Mouse (Mus musculus) frontal cortex, postnatal 14 days (tissue): ENCODE measurements around the gene Tlr8.
A peak's percentile ranks its signal among the peaks of the same experiment; 100 is the strongest.
"Not testable (repeated sequence)": the region's sequence is repeated elsewhere in the genome, so short reads cannot be mapped to it uniquely, and the experiment has no call there.

Source experiments
- DNase-seq, 2 experiments: peaks; one replicate each; pipeline ENCODE4 v3.0.0; 2022; ENCODE audit warnings: low spot score in 2 of 2

Gene Tlr8

DNA sequence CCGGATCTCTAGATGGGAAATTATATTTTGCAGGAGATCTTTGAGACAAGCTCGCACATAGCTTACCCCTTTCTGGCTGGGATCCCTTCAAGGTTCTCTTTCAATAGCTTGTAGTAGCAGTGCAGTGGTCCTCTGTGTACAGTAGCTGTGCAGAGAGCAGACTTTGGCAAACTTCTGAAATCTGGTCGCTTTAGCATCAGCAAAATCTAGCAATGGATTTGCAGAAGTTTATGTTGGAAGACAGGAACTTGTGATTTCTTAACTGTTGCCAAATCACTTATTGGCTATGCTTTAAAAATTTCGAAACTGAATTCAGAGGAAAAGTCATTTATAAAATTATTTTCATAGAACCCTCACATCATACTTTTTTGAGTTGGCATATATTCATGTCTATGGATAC, at the start of gene Tlr8:
Tlr8 (minus strand) TSS at position 244 of the 400 bp plus-strand sequence.
- no peak for DNase-seq

DNA sequence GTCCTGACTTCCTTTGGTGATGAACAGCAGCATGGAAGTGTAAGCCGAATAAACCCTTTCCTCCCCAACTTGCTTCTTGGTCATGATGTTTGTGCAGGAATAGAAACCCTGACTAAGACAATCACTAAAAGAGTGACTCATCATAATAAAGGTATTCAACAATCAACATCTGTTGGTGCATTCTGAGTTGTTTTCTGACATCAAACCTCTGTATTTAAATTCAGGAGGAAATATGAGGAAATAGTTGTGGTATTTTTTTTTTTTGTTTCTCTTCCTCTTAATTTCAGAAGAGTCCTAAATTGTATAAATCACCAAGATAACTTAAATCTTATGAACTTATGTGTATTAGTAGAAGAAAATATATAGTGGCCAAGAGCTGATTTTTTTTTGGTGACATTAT, 37.9 kb upstream of the Tlr8 start:
- DNase-seq, result not testable (repeated sequence)

DNA sequence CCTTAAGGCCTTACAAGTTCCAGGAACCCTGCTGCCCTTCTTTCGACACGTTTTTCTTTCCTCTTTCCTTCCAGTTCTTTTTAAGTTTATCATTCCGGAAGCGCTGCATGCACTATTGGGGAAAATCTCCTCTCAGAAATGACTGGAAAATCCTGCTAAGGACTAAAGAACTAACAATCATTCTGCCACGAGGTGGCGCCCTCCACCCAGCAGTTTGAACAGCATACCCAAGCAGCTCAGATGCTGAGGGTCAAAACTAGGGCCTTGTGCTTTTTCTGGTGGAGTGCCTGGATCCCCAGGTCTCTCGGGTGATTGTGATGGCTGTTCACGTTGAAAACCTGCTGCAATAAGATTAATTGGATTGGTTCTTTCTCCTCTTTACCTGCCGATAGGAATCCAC, 12.8 kb upstream of the Tlr8 start:
- DNase-seq, result peak; percentile 10 to 60

DNA sequence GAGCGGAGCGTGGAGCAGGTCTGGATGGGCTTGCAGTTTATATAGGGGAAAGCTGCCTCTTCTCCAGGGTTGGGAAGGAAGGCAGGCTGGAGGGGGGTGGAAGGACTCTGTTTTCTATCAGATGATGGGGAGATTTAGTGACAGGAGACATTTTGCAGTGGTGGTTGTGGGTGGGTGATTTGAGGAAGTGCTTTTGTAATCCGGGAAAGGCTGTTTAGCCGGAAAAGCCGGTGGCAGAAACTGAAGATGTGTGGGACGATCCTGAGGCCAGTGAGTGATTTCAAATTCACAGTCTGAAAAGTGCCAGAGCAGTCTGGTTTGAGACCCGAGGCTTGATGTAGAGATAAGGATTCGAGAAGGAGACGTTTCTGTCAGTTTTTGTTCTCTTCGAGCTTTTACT, 12.4 kb upstream of the Tlr8 start:
- DNase-seq, result no peak

DNA sequence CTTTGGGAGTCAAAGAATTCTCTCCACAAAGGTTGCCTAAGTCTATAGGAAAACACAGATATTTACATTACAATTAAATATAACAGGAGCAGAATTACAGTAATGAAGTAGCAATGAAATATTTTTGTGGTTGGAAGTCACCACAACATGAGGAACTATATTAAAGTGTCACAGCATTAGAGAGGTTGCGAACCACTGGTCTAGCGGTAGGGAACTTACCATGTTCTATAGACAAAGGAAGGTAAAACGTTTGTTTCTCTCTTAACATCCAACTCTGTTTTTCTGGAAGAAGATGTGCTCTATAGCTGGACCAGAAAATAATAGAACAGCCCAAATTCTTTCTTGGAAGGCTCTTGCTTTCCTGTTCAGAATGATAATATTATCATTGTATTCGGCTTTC, 599 bp downstream of the Tlr8 start:
- no peak for DNase-seq

DNA sequence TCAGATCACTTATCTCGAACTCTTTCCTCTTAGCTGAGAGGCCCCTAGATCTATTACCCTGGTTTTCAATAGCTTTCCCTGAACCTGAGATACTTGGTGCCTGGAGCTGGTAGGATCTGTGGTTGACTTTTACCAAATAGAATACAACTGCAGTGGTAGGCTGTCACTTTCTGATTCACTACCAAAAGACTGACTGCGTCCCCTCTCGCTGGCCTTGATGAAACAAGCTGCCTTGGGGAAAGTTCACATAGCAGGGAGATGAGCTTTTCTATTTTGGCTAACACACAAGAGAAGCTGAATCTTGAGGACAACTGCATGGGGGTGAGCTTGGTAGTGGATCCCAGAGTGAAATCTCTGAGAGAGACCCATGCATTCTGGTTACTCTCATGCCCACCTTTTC, 22.4 kb downstream of the Tlr8 start:
- DNase-seq, result no peak

DNA sequence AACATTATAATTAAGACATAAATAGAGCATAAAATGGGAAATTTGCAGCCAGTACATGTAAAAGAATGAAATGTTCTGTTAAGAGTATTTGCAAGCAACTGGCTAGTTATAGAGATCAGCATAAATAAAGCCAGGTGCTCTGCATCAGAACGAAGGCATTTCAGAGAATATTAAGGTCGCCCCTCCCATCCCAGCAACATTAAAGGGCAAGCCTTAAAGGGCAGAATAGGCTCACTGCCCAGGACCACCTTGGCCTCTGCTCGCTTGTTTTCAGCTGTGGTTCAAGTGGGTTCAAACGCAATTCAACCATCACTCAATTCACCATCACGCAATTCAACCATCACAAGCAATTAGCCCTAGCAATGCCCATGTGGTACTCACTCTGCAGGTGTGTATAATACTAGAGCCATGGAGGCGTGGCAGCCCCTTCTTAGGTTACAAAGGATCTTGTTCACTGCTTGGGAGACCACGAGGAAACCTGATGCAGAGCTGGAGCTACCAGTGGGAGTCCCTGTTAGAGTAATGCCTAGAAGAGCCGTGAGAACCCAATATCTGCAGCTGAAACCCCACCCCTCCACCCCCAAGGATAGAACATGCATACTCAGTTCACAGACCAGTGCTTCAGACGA, 24.7 kb downstream of the Tlr8 start:
- DNase-seq, result no peak

DNA sequence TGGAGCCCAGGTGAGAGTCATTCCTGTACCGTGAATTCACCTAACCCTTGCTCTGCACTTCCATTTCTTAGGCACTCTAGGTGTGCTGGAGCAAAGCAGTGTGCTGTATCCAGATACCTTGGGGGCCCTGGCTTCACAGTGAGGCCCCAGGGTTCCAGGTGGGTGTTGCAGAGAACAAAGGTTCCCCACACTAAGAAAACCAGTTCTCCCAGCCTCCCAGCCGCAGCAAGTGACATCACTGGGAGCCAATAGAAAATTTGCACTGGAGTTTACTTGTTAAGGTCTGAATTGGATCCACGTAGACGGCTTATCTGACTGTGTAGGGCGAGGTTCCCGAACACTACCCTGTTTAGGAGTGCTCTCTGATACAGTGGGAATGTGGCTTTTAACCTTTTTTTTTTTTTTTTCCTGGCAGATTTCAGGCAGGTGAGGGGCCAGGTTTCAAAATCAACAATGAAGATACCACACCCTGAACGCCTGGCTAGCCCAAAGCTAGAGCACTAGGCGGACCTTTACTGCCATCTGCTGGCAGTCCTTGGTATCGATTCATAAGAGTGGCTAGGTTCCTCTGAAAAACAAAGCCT, 30.9 kb downstream of the Tlr8 start:
- peak in 1 of 2 experiments; percentile 61 for DNase-seq

DNA sequence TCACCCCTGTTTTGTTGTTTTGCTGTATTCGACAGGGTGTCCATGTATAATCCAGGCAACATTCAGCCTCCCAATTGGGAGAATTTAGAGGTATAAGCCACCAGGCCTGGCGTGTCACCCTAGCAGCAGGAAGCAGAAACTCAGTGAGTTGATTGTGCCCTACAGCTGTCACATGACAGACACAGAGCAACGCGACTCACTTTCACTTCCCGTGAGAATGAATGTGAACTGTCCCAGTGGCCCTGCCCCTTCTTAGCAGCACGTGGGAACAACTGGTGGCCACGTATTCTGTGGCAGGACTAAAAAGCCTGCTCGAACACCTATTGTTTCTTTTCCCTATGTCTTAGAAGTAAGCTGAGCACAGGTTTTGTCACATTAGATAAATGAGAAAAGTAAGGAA, 33.0 kb downstream of the Tlr8 start:
- DNase-seq, result no peak

DNA sequence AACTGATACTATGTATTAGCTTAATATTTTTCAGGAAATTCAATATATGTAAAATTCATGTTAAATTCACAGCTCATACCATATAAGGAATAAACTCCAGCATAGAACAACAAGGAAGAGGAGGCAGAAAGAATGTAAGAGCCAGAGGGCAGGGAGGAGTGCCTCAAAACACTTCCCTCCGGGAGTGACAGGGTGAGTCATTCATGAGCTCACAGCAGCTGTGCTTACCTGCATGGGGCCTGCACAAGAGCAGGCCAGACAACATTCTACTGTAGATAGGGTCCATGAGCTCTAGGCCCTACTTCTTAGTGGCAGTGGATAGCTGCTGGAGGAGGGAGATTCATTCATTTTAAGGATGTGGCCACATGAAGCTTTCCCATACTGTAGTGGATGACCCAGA, 34.3 kb downstream of the Tlr8 start:
- no peak for DNase-seq

DNA sequence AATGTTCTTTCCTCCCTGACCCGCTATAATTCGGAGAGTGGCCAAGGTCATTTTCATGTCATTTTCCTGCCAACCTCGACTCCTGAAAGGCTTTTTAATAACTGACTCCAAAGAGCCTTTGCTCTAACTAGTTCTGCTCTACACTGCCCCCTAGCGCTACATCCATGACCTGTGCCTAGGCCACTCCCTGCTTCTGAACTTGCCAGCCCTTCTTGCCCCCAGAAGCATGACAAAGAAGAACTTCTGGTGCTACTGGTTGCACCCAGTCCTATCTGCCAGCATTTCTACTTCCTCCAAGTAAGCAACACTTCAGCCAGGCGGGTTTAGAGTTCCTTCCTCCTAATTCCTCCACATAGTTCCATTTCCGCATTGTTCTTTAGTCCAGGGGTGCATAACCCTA, 34.9 kb downstream of the Tlr8 start:
- DNase-seq, result peak in 1 of 2 experiments; percentile 22

DNA sequence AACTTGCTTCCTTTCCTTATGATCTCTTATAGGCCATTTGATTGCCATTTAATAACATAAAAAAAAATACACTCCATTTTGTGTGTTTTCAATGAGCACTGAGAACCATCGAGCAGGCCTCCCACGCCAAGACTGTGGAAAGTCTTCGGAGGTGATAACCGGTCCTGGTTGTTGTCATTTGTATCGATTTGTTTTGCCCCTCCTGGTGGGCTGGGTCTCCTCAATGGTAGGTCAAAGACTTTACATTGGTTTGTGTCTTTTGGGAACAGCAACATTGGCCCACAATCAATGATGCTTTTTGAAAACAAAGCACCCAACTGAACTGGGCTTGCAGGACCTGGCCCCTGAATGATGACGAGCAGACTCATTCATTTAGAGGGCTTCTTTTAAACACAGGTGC, 36.4 kb downstream of the Tlr8 start:
- no peak for DNase-seq

DNA sequence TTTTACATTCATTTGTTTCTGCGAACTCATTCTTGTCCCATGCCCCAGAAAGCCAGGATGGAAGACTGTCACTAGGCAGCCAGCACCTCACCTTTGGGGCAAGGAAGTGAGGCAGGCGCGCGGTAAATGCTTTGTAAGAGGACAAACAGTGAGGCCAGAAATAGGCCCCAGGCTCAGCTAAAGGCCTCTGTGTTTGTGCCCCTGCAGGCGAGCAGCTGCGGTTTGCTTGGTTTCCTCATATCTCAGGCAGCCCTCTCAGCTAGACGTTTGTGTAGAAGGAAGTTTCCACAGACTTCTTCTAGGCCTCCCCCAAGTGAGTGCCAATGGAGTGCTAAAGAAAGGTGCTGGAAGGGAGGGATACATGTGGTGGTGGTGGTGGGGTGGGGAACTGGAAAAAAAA, 37.0 kb downstream of the Tlr8 start:
- DNase-seq, result no peak

DNA sequence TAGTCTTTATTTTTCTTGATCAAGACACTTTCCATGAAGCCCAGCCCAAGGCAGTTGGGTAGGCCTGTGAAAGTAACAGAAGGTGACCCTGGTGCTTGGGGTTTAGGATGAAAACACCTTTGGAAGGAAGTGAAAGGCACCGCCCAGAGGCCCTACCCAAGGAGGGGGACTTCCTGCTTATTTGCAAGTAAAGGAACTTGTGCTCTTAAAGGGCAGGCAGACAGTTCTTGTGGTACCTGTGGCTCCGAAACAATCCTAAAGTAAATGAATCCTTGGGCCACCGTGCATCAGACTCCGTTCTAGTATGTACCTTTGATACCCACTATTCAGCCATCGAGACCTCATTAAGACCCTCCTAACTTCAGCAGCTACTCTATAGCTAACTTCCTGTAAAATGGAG, 37.6 kb downstream of the Tlr8 start:
- no peak for DNase-seq

DNA sequence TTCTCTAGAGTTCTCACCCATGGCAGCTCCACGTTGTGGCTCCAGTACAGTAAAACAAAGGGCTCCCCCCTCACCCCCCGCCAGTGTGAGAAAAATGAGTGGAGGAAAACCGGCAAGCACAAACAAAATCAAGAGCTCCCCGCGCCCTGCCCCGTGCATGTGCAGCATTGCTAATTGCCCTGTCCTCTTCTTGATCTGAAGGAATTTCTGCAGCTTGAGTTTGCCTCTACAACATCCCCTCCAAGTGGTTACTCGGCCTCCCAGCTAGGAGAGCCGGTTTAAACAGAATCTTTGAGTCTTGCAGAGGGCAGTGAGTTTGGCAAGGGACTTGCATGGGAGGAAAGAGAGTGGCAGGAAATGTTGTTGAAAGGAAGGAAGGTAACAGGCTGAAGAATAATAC, 51.4 kb downstream of the Tlr8 start:
- DNase-seq, result no peak

DNA sequence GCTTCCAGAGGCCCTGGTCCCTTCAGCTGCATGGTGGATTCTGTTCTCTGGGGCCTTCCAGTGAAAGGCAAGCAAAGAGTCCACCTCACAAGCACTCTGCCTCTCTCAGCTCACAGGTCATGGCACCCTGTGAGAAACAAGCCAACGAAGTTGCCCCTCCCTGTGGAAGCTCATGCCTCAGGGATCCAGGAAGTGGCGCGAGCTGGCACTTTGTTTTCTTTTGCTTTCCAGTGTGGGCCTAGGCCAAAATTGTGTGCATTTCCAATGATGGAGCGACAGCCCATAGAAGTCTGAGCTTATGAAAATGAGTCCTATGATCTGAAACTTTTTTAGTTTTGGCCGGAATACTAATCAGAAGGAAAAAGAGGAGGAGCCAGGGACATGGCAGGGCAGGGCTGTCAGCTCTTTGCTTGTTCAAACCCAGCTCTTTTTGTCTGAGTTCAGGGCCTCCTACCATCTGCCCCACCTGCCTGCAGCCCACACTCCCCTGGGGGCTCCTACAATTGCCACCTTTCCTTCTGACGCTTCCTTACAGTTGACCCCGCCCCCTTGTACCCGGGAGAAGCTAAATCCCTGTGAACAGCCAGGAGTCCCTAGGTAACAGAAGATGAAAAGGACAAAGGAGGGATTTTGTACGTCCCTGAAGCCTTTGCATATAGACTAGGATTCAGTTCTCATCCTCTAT, 52.1 kb downstream of the Tlr8 start:
- no peak for DNase-seq

DNA sequence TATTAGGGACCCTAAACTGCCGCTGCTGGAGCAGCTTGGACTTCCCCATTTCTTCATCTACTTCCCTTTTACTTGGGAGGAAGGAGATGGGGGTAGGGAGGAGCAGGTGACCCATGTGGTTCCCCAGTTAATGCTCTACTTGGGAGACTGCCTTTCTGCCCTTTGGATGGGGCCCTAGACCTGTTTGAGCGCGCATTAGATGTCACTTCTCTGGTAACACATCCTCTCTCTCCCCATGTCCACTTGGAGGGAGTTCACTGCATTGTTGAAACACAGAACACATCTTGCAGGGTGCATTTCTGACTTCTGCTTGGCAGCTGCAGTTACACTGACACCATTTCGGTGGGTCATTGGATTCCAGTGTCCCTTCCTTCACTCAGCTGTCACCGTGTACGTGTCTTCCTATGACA, 53.8 kb downstream of the Tlr8 start:
- no peak for DNase-seq

DNA sequence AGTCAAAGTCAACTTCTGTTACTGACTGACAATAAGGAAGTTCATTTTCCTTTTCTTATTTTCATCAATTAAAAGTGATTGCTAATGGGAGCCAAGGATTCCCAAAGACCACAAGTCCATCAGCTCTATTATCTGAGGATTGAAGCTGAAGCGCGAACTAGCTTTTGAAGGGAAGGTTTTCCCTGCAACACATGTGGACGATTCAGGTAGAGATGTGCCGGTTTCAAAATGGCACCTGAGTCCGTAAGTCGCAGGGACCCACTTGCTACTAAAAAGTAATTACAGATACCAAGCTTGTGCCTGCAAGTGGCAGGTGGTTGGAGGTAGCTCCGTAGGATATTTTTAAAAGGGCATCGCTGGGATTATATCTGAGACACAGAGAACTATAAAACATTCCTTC, 54.3 kb downstream of the Tlr8 start:
- no peak for DNase-seq

DNA sequence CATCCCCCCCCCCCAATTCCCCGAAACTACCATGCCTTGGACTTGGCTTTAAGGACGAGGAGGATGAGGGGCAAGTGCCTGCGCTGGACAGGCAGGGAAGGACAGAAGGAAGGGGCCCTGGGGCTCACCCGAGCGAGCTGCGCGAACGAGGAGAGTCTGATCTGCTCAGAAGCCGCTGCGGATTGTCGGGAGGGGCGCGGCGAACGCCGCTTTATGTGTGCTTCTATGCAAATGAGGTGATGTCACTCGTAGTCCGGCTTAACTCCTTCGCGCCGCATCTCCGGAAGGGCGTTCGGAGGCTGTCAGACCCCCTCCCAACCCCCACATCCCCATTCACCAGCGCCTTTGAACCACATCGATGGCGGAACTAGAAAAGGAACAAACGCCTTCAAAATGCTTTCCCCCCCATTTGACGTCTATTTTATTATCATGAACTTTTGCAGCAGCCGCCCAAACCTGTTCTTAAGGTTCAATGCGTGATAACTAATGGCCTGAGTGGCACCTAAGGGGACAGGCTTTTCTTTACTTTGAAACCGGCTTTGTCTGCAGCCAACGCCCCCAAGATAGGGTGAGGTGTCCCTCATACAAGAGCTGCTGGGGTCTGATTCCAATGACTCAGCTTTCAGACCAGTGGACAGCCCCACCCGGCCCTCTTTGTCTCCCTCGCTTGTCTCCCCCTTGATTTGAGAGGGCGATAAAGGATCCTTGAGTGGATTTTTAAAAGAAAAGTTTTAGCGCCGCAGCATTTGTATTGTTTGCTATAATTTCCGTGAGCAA, 55.0 kb downstream of the Tlr8 start, which contains the start of gene Tmsb4x:
Tmsb4x (minus strand) TSS at position 338 of the 777 bp plus-strand sequence.
- DNase-seq, result peak; percentile 74 to 76

DNA sequence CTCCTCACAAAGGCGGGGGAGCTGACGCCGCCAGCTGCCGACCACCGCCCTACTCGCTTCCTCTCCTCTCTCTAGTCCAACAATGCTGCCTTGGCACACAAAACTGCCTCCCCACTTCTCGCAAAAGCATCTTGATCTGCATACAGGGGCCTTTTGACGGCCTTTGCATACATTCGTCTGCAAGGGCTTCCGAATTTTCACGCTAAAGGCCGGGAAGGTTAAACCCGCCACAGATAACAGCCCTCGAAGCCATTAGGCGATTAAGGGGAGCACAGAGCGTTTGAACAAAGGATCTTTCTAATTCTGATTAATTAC, 55.7 kb downstream of the Tlr8 start:
- DNase-seq, result no peak

DNA sequence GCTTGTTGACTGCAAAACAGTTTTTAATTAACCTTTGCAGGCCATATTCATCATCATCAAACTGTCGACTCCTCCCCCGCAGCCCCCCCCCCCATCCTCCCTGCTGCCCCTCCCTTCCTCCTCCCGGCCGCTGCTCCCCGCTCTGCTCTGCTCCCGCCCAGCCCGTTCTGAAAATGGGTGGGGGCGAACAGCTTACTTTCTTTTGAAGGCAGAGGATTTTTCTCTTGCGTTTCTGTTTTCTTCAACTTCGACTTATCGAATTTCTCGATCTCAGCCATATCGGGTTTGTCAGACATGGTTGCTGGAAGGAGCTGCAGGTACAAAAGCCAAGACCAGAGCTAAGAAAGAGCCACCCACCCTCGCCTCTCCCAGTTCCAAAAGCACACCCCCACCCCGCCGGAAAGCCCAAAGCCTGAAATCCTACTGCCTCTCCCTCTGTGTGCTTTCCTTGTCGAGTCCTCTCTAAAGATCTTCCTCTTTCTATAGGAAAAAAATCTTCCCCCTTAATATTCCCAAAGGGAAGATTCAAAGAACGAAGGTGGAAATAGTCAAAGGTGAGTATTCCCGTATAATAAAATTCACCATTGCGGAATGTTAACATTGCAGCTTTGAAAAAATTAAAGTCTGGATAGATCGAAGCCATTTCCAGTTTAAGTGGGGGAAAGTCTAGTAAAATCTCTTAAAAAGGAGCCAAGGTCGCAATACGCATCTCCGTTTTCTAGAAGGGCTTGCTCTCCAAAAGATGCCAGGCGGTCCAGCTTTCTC, 56.2 kb downstream of the Tlr8 start:
- DNase-seq, result no peak
